Comparison of ENCODE assay signal across 19 mouse cellular contexts in genomic region chr4:119036582-119036981, GRCm38 (mm10).
DNase-seq lines count a peak whose midpoint lies in the region; ATAC-seq lines count a peak whose summit lies in the region.
"Had no signal": no experiment of that assay in that cellular context is flagged by ENCODE, and none has a peak within 500 bp of the region (broad histone marks: within the 10 kb centered on the region; RNA-seq: fewer than 3 reads in every experiment).

No protein-coding gene starts in this region.

- no peak overlapping the region for H3K4me3 ChIP-seq in kidney, embryonic 15.5 days (replicated peaks)
- H3K4me3 ChIP-seq in liver, embryonic 11.5 days (ENCODE audit: low read depth, low read length), result no peak overlapping the region
- no peak overlapping the region for H3K4me3 ChIP-seq in stomach, embryonic 15.5 days (replicated peaks)
- H3K4me3 ChIP-seq: embryonic facial prominence, embryonic 13.5 days; forebrain, embryonic 12.5 days; hindbrain, embryonic 15.5 days; left cerebral cortex, adult 2 months; limb, embryonic 12.5 days; midbrain, embryonic 12.5 days had no signal

- no peak overlapping the region for H3K9ac ChIP-seq in kidney, embryonic 15.5 days
- no peak overlapping the region for H3K9ac ChIP-seq in liver, embryonic 11.5 days (ENCODE audit: low read depth, low read length)
- no peak overlapping the region for H3K9ac ChIP-seq in stomach, embryonic 15.5 days
- H3K9ac ChIP-seq: embryonic facial prominence, embryonic 13.5 days; forebrain, embryonic 12.5 days; hindbrain, embryonic 15.5 days; limb, embryonic 12.5 days; midbrain, embryonic 12.5 days had no signal

- no peaks in the 10 kb centered on the region for H3K27me3 ChIP-seq in kidney, embryonic 15.5 days
- H3K27me3 ChIP-seq in liver, embryonic 11.5 days (replicated peaks; ENCODE audit: control insufficient read depth, insufficient read depth, low read length), result peaks cover 2% of the 10 kb centered on the region; the same call in 1 of the 2 replicates
- no peaks in the 10 kb centered on the region for H3K27me3 ChIP-seq in stomach, embryonic 15.5 days (replicated peaks)
- H3K27me3 ChIP-seq: embryonic facial prominence, embryonic 13.5 days; forebrain, embryonic 12.5 days; hindbrain, embryonic 15.5 days; limb, embryonic 12.5 days; midbrain, embryonic 12.5 days had no signal

- no peaks in the 10 kb centered on the region for H3K36me3 ChIP-seq in kidney, embryonic 15.5 days
- no peaks in the 10 kb centered on the region for H3K36me3 ChIP-seq in liver, embryonic 11.5 days (ENCODE audit: control insufficient read depth, insufficient read depth, low read length)
- H3K36me3 ChIP-seq in stomach, embryonic 15.5 days, result no peaks in the 10 kb centered on the region
- H3K36me3 ChIP-seq: embryonic facial prominence, embryonic 13.5 days; forebrain, embryonic 12.5 days; hindbrain, embryonic 15.5 days; limb, embryonic 12.5 days; midbrain, embryonic 12.5 days had no signal

- no peaks in the 10 kb centered on the region for H3K9me3 ChIP-seq in kidney, embryonic 15.5 days (replicated peaks)
- no peaks in the 10 kb centered on the region for H3K9me3 ChIP-seq in liver, embryonic 11.5 days (ENCODE audit: control insufficient read depth, low read length)
- H3K9me3 ChIP-seq in stomach, embryonic 15.5 days, result no peaks in the 10 kb centered on the region
- H3K9me3 ChIP-seq: embryonic facial prominence, embryonic 13.5 days; forebrain, embryonic 12.5 days; hindbrain, embryonic 15.5 days; limb, embryonic 12.5 days; midbrain, embryonic 12.5 days had no signal

- H3K4me1 ChIP-seq in kidney, embryonic 15.5 days, result no peaks in the 10 kb centered on the region
- H3K4me1 ChIP-seq in liver, embryonic 11.5 days (replicated peaks; ENCODE audit: control insufficient read depth, insufficient read depth, low read length), result peaks cover 25% of the 10 kb centered on the region
- H3K4me1 ChIP-seq in stomach, embryonic 15.5 days, result no peaks in the 10 kb centered on the region
- H3K4me1 ChIP-seq: embryonic facial prominence, embryonic 13.5 days; forebrain, embryonic 12.5 days; hindbrain, embryonic 15.5 days; limb, embryonic 12.5 days had no signal

- 91% methylated on average over 5 of the region's 5 CpGs for WGBS in kidney, embryonic 15.5 days
- 31% methylated on average over 5 of the region's 5 CpGs for WGBS in liver, embryonic 11.5 days
- WGBS in stomach, embryonic 15.5 days, result 73% methylated on average over 5 of the region's 5 CpGs

- ATAC-seq in kidney, embryonic 15.5 days (replicated peaks; ENCODE audit: low FRiP score), result peak; percentile 88
- peak; percentile 99 for ATAC-seq in liver, embryonic 11.5 days (replicated peaks; ENCODE audit: low FRiP score)
- ATAC-seq in stomach, embryonic 15.5 days (ENCODE audit: insufficient read depth, low FRiP score, low read depth), result peak; percentile 94
- ATAC-seq in frontal cortex, adult (ENCODE audit: low TSS enrichment), result no peak

- DNase-seq in kidney, postnatal 36 days, result no peak
- DNase-seq in c-Kit-positive CD71-negative TER-119-negative erythroid progenitor cells, embryonic 14.5 days (ENCODE audit: low read depth), result peak; percentile 50
- DNase-seq in liver, embryonic 11.5 days (ENCODE audit: low spot score), result peak; percentile 55
- no peak for DNase-seq in T-cell, adult 2 months (ENCODE audit: low spot score)
- DNase-seq: adrenal gland, postnatal 25 days; cerebellum, adult 11 months; kidney, adult 9 months; lung, postnatal 10 days; right cerebral cortex, adult 18-20 months; spleen, adult 18-20 months had no signal

- H3K27ac ChIP-seq in kidney, embryonic 15.5 days, result no peak overlapping the region
- H3K27ac ChIP-seq in liver, embryonic 11.5 days (ENCODE audit: low read depth, low read length), result peak overlapping the region; percentile 80
- H3K27ac ChIP-seq in stomach, embryonic 15.5 days, result no peak overlapping the region
- H3K27ac ChIP-seq: embryonic facial prominence, embryonic 13.5 days; forebrain, embryonic 12.5 days; hindbrain, embryonic 15.5 days; left cerebral cortex, adult 2 months; limb, embryonic 12.5 days; midbrain, embryonic 12.5 days had no signal

- no peak overlapping the region for H3K4me2 ChIP-seq in kidney, embryonic 15.5 days
- peak overlapping the region; percentile 44 for H3K4me2 ChIP-seq in liver, embryonic 11.5 days
- H3K4me2 ChIP-seq in stomach, embryonic 15.5 days, result no peak overlapping the region
- H3K4me2 ChIP-seq: embryonic facial prominence, embryonic 13.5 days; forebrain, embryonic 12.5 days; hindbrain, embryonic 15.5 days; limb, embryonic 12.5 days; midbrain, embryonic 12.5 days had no signal

Comparison
In these comparisons a context has a peak if more than half of its experiments do, and no peak if none do; other contexts are left out.
1. DNase-seq: peak in c-Kit-positive CD71-negative TER-119-negative erythroid progenitor cells, embryonic 14.5 days (single experiment) and liver, embryonic 11.5 days (single experiment); none in kidney, postnatal 36 days (0 of 2) and T-cell, adult 2 months (single experiment).